Mouse (Mus musculus): Measurements from ENCODE around the gene Ccdc155. TPM values are rescaled to one million over a fixed set of nuclear protein-coding genes. Genes with fewer than 3 reads are reported as not detected.
A peak's percentile ranks its signal among the peaks of the same experiment; 100 is the strongest.

Ccdc155 gene
- polyA plus RNA-seq (2014; fragmentation: Nextera tagmentation; extraction: Ambion mirVana), result 0.50 and 0.57 TPM in 2 replicates

GRCm38 (mm10) chr7:45204380-45205143 lies at the start of gene Ccdc155:
TSS of gene Ccdc155 (minus strand) at chr7:45204892.
- DNase-seq (ENCODE audit: low spot score) (peak; percentile 97), ATAC-seq (ENCODE audit: low FRiP score) (peak; percentile 97)
- peak within 1 kb of the TSS; percentile 52 for H3K4me2 ChIP-seq (replicated peaks)
- H3K9ac ChIP-seq, result peak within 1 kb of the TSS; percentile 62
- H3K9me3 ChIP-seq (ENCODE audit: control insufficient read depth, low read length), result no peaks in the 10 kb centered on the region
- H3K36me3 ChIP-seq (replicated peaks; ENCODE audit: control insufficient read depth, insufficient read depth), result no peaks in the 10 kb centered on the region
- peak within 1 kb of the TSS; percentile 42 for H3K4me3 ChIP-seq (replicated peaks; ENCODE audit: low read length)
- WGBS, result 10% methylated on average over 44 of the region's 44 CpGs
- H3K27me3 ChIP-seq (ENCODE audit: control insufficient read depth, insufficient read depth, low read length), result no peaks in the 10 kb centered on the region
- peak within 1 kb of the TSS; percentile 82 for H3K27ac ChIP-seq
- H3K4me1 ChIP-seq (replicated peaks; ENCODE audit: control insufficient read depth, insufficient read depth, low read length), result no peaks in the 10 kb centered on the region

DNA sequence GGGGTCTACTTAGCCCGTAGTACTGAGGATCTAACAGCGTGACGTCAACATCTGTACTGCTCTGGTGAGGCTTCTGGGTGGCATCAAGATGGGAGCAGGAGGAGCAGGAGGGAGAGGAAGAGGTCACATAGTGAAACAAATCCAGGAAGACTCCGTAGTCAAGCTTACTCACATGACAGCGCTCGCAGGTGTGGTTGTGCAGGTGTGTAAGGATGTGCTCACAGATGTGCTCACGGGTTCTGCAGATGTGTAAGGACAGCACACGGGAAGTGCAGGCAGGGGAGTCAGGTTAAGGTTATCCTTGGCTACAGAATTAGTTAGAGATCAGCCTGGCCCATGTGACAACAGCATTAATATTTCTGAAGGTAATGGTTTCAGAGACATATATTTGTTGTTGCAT lies 49.1 kb upstream of the Ccdc155 start:
- Histone ChIP-seq H3K27me3 (ENCODE audit: control insufficient read depth, insufficient read depth, low read length) (no peaks in the 10 kb centered on the region), H3K9ac (no peak overlapping the region), H3K36me3 (replicated peaks; ENCODE audit: control insufficient read depth, insufficient read depth) (no peaks in the 10 kb centered on the region), H3K4me2 (replicated peaks) (no peak overlapping the region), H3K27ac (no peak overlapping the region), H3K4me3 (replicated peaks; ENCODE audit: low read length) (no peak overlapping the region), H3K4me1 (replicated peaks; ENCODE audit: control insufficient read depth, insufficient read depth, low read length) (no peaks in the 10 kb centered on the region), H3K9me3 (ENCODE audit: control insufficient read depth, low read length) (no peaks in the 10 kb centered on the region)
- 91% methylated on average over 8 of the region's 8 CpGs for whole genome bisulfite sequencing
- ATAC-seq (ENCODE audit: low FRiP score), result no peak
- DNase-seq (ENCODE audit: low spot score), result no peak

DNA sequence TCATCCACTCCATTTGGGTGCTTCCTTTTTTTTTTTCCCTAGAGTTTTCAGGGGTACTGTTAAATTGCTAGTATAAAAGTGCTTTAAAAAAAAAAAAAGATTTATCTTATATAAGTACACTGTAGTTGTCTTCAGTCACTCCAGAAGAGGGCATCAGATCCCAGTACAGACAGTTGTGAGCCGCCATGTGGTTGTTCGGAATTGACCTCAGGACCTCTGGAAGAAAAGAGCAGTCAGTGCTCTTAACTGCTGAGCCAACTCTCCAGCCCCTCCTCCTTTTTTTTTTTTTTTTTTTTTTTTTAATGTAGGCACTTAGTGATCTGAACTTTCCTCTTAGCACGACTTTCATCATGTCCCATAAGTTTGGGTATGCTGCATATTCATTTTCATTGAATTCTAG lies 43.0 kb upstream of the Ccdc155 start:
- no peaks in the 10 kb centered on the region for H3K36me3 ChIP-seq (replicated peaks; ENCODE audit: control insufficient read depth, insufficient read depth)
- no peak overlapping the region for H3K27ac ChIP-seq
- no peak overlapping the region for H3K4me3 ChIP-seq (replicated peaks; ENCODE audit: low read length)
- H3K27me3 ChIP-seq (ENCODE audit: control insufficient read depth, insufficient read depth, low read length), result no peaks in the 10 kb centered on the region
- H3K4me2 ChIP-seq (replicated peaks), result no peak overlapping the region
- no peaks in the 10 kb centered on the region for H3K4me1 ChIP-seq (replicated peaks; ENCODE audit: control insufficient read depth, insufficient read depth, low read length)
- ATAC-seq (ENCODE audit: low FRiP score) (no peak), DNase-seq (ENCODE audit: low spot score) (no peak)
- 45% methylated on average over 3 of the region's 3 CpGs for WGBS
- H3K9me3 ChIP-seq (ENCODE audit: control insufficient read depth, low read length), result no peaks in the 10 kb centered on the region
- no peak overlapping the region for H3K9ac ChIP-seq

DNA sequence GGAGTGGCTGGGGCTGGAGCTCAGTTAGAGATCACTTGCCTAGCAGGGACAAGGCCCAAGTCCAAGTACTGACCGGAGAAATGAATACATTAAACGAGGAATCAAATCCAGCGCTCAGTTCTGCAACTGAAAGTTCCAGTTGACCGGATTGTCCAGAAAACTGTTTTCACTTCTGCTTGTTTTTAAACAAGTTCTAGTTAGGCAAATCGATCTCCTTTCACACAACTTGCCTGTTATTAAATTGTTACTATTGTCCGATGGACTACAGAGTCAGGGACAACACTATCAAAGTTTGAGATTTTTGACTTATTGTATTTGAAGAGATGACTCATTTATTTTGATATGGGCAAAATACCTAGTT lies 36.7 kb upstream of the Ccdc155 start:
- ATAC-seq (ENCODE audit: low FRiP score), result no peak
- 74% methylated on average over 6 of the region's 6 CpGs for WGBS
- H3K9me3 ChIP-seq (ENCODE audit: control insufficient read depth, low read length), result no peaks in the 10 kb centered on the region
- no peak overlapping the region for H3K27ac ChIP-seq
- DNase-seq (ENCODE audit: low spot score), result no peak
- no peaks in the 10 kb centered on the region for H3K36me3 ChIP-seq (replicated peaks; ENCODE audit: control insufficient read depth, insufficient read depth)
- H3K4me2 ChIP-seq (replicated peaks), result peak overlapping the region; percentile 69
- H3K27me3 ChIP-seq (ENCODE audit: control insufficient read depth, insufficient read depth, low read length), result peaks cover 9% of the 10 kb centered on the region
- peaks cover 10% of the 10 kb centered on the region for H3K4me1 ChIP-seq (replicated peaks; ENCODE audit: control insufficient read depth, insufficient read depth, low read length)
- 0 out of 2 replicates have a peak overlapping the region, but pooled peaks have one; percentile 51 for H3K9ac ChIP-seq
- peak overlapping the region; percentile 39; the same call in 1 of the 2 replicates for H3K4me3 ChIP-seq (replicated peaks; ENCODE audit: low read length)

- no peaks in the 10 kb centered on the region for H3K36me3 ChIP-seq (replicated peaks; ENCODE audit: control insufficient read depth, insufficient read depth)
- no peaks in the 10 kb centered on the region for H3K9me3 ChIP-seq (ENCODE audit: control insufficient read depth, low read length)
- peaks cover 10% of the 10 kb centered on the region for H3K4me1 ChIP-seq (replicated peaks; ENCODE audit: control insufficient read depth, insufficient read depth, low read length)
- H3K4me2 ChIP-seq (replicated peaks), result peak within 1 kb of the TSS; percentile 69
- peaks cover 9% of the 10 kb centered on the region for H3K27me3 ChIP-seq (ENCODE audit: control insufficient read depth, insufficient read depth, low read length)
- DNase-seq (ENCODE audit: low spot score) (peak; percentile 71), ATAC-seq (ENCODE audit: low FRiP score) (peak; percentile 53; the same call in 1 of the 2 replicates)
- H3K9ac ChIP-seq, result peak within 1 kb of the TSS; percentile 51; the same call in 1 of the 2 replicates
- peak within 1 kb of the TSS; percentile 39 for H3K4me3 ChIP-seq (replicated peaks; ENCODE audit: low read length)
- WGBS, result 7% methylated on average over 53 of the region's 53 CpGs
- no peak within 1 kb of the TSS for H3K27ac ChIP-seq
Observed at GRCm38 (mm10) chr7:45240633-45241388, 36.1 kb upstream of the Ccdc155 start, which contains the start of gene Slc6a16. TSS of gene Slc6a16 (plus strand) at chr7:45241085.

- H3K9ac ChIP-seq, result no peak overlapping the region
- 75% methylated on average over 7 of the region's 7 CpGs for WGBS
- H3K27me3 ChIP-seq (ENCODE audit: control insufficient read depth, insufficient read depth, low read length), result peaks cover 9% of the 10 kb centered on the region
- H3K4me1 ChIP-seq (replicated peaks; ENCODE audit: control insufficient read depth, insufficient read depth, low read length), result peaks cover 11% of the 10 kb centered on the region
- DNase-seq (ENCODE audit: low spot score), result no peak
- no peak for ATAC-seq (ENCODE audit: low FRiP score)
- no peak overlapping the region for H3K27ac ChIP-seq
- no peak overlapping the region for H3K4me3 ChIP-seq (replicated peaks; ENCODE audit: low read length)
- peak overlapping the region; percentile 69 for H3K4me2 ChIP-seq (replicated peaks)
- no peaks in the 10 kb centered on the region for H3K9me3 ChIP-seq (ENCODE audit: control insufficient read depth, low read length)
- H3K36me3 ChIP-seq (replicated peaks; ENCODE audit: control insufficient read depth, insufficient read depth), result no peaks in the 10 kb centered on the region
Observed at GRCm38 (mm10) chr7:45240109-45240508, 35.4 kb upstream of the Ccdc155 start.

- Histone ChIP-seq H3K9ac (no peak within 1 kb of the TSS), H3K9me3 (ENCODE audit: control insufficient read depth, low read length) (no peaks in the 10 kb centered on the region), H3K36me3 (replicated peaks; ENCODE audit: control insufficient read depth, insufficient read depth) (no peaks in the 10 kb centered on the region), H3K4me3 (replicated peaks; ENCODE audit: low read length) (no peak within 1 kb of the TSS), H3K27ac (no peak within 1 kb of the TSS), H3K4me2 (replicated peaks) (no peak within 1 kb of the TSS), H3K4me1 (replicated peaks; ENCODE audit: control insufficient read depth, insufficient read depth, low read length) (peaks cover 20% of the 10 kb centered on the region), H3K27me3 (ENCODE audit: control insufficient read depth, insufficient read depth, low read length) (peaks cover 9% of the 10 kb centered on the region)
- WGBS, result 34% methylated on average over 20 of the region's 20 CpGs
- ATAC-seq (ENCODE audit: low FRiP score) (no peak), DNase-seq (ENCODE audit: low spot score) (no peak)
Observed at GRCm38 (mm10) chr7:45238723-45239496, 34.2 kb upstream of the Ccdc155 start, which contains the start of gene Cd37. TSS of gene Cd37 (minus strand) at chr7:45239115.

GRCm38 (mm10) chr7:45237747-45238699 lies 33.3 kb upstream of the Ccdc155 start:
- no peak overlapping the region for H3K4me2 ChIP-seq (replicated peaks)
- ATAC-seq (ENCODE audit: low FRiP score) (no peak), DNase-seq (ENCODE audit: low spot score) (no peak)
- no peaks in the 10 kb centered on the region for H3K36me3 ChIP-seq (replicated peaks; ENCODE audit: control insufficient read depth, insufficient read depth)
- H3K9ac ChIP-seq, result no peak overlapping the region
- no peak overlapping the region for H3K27ac ChIP-seq
- H3K9me3 ChIP-seq (ENCODE audit: control insufficient read depth, low read length), result no peaks in the 10 kb centered on the region
- no peak overlapping the region for H3K4me3 ChIP-seq (replicated peaks; ENCODE audit: low read length)
- WGBS, result 76% methylated on average over 17 of the region's 17 CpGs
- H3K4me1 ChIP-seq (replicated peaks; ENCODE audit: control insufficient read depth, insufficient read depth, low read length), result peaks cover 20% of the 10 kb centered on the region
- H3K27me3 ChIP-seq (ENCODE audit: control insufficient read depth, insufficient read depth, low read length), result peaks cover 9% of the 10 kb centered on the region

Data from hindbrain, embryonic 14.5 days (tissue).